Mouse (Mus musculus): Measurements from ENCODE around the gene Dvl2.
"Not testable (repeated sequence)": the region's sequence is repeated elsewhere in the genome, so short reads cannot be mapped to it uniquely, and the experiment has no call there.

Gene Dvl2

DNA sequence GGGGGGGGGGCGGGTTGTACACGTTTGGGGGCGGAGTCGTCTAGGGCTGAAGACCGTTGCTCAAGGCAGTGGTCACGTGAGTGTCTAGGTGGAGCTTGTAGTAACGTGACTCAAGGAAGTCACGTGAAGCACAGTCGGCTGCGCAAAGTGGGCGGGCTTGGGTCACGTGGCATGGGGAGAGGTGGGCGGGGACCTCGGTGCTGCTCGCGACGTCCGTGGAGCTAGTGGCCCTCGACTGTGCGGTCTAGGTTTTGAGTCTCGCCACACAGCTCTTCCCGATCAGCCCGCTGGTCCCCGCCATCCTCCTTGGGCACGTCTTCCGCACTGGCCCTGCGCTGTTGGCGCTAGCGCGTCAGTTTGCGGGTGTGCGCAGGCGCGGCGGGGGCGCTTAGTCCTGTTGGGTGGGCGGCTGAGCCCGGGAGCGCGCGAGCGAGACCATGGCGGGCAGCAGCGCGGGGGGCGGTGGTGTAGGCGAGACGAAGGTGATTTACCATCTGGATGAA lies at the start of gene Dvl2:
Gene Dvl2 (plus strand): TSS at position 200 of the 503 bp plus-strand sequence.
- peak; percentile 84 to 86 for DNase-seq

DNA sequence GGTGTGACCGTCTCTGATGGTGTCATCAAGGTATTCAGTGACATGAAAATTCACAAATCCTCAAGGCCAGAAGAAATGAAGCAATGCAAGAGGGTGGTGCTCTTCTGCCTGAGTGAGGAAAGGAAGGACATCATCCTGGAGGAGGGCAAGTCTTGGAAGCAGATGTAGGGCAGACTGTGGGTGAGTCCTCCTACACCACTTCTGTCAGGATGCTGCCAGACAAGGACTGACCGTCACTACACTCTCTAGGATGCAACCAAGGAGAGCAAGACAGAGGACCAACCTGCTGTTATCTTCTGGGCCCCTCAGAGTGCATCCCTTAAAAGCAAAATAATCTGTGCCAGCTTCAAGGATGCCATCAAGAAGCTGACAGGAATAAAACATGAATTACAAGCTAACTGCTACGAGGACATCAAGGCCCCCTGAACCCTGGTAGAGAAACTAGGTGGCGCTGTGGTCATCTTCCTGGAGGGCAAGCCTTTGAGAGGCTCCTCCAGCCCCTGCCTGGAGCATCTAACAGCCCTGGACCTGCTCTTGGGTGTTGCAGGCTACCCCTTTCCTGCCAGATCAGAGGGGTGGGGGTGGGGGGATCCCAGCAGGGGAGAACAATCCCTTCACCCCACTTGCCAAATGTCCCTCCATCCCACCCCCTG lies 49.5 kb upstream of the Dvl2 start:
- no peak for DNase-seq

DNA sequence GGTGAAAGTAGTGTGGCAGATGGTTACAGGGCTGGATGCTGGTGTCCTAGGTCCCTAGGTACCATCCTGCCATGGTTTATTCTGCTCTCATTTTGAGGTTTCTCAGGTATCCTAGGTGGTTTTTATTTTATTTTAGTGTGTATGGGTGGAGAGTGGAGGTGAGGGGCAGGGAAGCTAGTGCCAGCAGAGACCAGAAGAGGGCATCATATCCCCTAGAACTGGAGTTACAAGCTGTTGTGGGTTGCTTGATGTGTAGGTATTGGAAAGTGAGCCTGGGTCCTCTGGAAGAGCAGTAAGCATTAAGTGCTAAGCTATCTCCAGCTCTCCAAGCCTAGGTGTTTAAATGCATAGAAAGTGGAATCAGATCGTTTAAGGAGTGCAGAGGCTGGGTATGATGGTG lies 48.1 kb upstream of the Dvl2 start:
- no peak for DNase-seq

GRCm38 (mm10) chr11:69953267-69953915 lies 47.0 kb upstream of the Dvl2 start:
- no peak for DNase-seq

DNA sequence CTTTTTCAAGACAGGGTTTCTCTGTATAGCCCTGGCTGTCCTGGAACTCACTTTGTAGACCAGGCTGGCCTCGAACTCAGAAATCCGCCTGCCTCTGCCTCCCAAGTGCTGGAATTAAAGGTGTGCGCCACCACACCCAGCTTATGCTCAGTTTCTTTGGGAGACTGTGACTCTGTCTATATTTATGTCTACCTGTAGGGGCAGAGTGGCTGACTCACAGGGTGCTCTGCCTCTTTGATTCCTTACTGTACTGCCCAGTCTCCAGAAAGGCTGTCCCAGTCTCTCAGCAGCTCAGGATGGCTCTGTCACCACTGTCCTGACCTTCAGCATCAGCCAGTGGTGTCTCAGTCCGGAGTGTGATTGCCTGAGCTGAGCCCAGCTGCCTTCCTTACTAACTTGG lies 44.8 kb upstream of the Dvl2 start:
- not testable (repeated sequence) for DNase-seq

- DNase-seq = no peak
Observed at GRCm38 (mm10) chr11:69956218-69956617, 44.2 kb upstream of the Dvl2 start.

DNA sequence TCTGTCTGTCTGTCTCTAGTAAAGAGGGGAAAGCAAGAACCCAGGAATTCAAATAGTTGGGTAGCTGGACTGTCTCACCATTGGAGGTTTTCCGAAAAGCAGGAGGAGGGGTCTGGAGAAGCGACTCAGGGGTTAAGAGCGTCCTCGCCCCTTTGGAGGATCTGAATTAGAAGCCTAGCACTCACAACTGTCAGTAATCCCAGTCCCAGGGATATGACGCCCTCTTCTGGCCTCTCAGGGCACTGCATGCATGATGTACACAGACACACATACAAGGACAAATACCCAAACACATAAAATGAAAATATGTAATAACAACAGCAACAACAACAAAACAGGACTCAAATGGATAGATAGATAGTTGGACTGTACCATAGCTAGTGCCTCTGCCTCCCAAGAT lies 39.8 kb upstream of the Dvl2 start:
- no peak for DNase-seq

- no peak for DNase-seq
Observed at GRCm38 (mm10) chr11:69961841-69962240, 38.6 kb upstream of the Dvl2 start.

DNA sequence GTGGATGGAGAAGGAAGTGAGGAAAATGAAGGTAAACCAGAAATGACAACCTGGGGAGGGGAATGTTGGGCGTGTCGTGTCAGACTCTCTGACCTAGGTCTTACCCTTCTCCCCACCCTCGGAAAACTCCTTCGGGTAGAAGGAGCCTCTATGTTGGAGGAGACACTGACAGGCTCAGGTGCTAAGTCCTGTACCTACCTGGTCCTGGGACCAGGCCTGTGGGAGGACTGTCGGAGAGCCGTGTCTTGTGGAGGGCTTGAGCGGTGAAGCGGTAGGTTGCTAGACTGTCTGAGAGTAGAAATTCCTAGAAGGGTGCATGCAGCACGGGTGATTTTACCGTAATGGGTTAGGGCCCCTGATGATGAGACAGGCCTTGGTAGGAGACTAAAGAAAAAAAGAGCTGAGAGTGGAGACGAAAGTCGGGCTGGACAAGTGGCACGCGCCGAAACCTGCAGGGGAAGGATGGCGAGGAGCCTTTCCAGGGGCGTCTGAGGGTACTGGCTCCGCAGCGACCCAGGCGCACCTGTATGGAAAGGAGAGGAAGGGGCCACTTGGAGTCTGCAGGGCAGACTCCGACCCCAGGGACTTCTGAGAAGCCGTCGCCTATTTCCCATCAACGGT lies 35.6 kb upstream of the Dvl2 start, which contains the start of gene Cldn7:
Gene Cldn7 (plus strand): TSS at position 130 of the 621 bp plus-strand sequence.
- no peak for DNase-seq

DNA sequence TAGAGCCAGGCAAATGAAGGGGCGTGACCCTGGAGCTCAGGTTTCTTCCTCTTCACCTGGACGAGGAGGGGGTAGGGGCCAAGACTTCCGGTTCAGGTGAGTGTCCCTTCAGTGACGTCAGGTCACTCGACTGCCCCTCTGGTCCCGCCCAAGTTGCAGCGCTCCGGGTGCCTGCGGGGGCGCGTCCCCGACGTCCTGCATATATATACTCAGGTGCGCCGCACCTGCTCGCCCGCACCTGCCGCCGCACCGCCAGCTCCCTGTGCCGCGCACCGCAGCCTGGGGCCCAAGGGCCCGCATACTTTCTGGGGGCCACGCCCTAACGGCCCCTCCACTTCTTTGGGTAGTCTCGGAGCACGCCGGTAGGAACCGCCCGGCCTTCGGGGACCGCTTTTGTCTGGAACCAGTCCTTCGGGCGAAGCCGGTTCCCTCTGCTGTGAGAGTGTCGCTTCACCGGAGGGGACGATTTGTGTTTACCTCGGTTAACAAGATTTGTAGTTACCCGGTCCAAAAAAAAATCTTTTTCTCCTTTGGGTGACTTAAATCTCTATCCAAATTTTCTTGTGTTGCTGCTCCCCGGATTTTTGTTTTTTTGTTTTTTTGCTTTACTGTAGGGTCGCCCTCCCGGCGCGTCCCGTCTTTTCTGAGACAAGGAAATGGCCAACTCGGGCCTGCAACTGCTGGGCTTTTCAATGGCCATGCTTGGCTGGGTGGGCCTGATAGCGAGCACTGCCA lies 35.0 kb upstream of the Dvl2 start:
- DNase-seq = no peak

DNA sequence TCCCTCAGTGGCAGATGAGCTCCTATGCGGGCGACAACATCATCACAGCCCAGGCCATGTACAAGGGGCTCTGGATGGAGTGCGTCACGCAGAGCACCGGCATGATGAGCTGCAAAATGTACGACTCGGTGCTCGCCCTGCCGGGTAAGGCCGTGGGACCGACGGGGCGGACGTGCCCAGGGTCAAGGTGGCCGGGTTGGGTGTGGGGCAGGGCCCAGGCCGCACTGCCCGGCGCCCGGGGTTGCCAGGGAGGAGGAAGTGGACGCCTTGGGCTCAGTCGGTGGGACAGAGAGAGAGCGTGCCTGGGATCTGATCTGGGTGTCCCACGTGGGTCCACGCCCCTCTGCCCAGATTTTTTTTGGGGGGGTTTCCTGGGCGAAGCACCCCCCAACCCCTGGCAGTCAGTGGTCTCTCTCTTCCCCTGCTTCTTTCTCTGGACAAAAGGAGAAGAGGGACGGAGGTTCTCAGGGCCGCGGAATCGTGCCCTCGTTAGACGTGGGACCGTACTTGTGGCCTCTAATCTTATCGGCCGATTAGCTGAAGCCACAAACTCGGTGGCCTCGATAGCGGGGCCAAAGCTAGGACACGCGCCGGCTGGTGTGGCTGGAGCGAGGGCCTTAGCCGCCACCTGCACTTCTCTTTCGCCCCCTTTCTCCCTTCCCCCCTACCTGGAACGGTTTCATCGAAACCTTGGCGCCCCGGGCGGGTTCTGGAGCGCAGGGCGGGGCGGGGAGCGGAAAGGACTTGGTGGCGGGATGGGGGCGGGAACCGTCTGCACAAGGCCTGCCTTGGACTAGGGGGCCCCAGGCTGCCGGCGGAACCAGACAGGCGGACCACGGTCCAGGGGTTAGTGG lies 34.2 kb upstream of the Dvl2 start:
- peak in 1 of 2 experiments; percentile 28 for DNase-seq

DNA sequence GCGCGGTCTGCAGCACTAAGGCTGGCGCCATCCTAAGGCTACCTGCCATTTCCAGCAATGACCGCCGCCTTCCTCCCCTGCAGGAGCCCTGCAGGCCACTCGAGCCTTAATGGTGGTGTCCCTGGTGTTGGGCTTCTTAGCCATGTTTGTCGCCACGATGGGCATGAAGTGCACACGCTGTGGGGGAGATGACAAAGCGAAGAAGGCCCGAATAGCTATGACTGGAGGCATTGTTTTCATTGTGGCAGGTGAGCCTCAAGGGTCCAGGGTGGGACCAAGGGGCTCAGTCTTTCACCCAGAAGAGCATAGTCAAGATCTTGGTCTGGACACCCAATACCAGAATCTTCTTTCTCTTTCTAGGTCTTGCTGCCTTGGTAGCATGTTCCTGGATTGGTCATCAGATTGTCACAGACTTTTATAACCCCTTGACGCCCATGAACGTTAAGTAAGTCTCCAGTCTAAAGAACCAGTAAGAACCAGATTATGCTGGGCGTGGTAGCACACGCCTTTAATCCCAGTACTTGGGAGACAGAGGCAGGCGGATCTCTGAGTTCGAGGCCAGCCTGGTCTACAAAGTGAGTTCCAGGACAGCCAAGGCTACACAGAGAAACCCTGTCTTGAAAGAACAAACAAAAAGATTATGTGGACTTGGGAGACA lies 33.4 kb upstream of the Dvl2 start:
- no peak for DNase-seq

DNA sequence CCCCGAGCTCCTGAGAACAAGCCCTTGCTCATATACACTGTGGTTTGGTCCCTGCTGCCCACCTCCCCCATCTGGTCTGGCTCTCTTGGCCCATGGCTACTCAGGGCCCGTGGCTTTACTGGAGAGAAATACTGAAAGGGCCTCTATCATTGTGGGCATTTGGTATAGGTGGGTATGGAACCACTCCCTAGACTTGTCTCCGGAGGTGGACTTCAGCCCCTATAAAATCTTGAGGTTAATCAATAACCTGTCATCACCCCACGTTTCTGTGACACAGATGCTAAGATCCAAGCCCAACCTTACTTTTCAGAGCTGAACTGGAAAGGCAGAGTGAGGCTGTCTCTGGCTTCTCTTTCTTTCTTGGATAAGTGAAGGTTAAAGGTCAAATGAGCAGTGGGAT lies 31.6 kb upstream of the Dvl2 start:
- no peak for DNase-seq

DNA sequence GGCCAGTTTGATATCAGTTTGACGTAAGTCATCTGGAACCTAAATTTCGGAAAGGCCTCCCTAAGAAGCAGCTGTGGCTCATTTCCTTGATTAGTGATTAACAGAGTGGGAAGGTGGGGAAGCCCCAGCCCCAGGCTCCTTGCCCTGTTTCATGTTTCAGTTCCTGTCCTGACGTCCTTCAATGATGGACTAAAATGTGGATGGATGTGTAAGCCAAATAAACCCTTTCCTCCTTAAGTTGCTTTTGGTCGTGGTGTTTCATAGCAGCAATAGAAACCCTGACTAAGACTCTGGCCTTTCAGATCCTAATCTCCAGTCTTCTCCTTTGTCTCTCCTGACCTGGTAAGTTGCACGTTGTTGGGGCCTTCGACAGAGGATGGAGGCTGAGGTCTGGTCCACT lies 30.2 kb upstream of the Dvl2 start:
- DNase-seq = no peak

DNA sequence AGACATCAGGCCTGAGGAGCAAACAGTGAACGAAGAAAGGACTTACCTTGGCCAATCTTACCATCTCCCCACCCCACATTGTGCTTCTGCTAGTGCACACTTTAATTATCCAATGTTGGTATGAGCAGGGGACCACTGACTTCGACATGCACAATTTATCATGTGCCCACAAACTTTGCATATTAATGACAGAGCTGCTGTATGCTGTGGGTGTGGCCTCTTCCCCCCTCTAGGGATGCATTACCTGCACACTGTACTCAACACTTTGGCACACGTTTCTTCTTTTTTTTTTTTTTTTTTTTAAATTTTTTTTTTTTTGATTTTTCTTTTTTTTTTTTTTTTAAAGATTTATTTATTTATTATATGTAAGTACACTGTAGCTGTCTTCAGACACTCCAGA lies 29.6 kb upstream of the Dvl2 start:
- DNase-seq = no peak

DNA sequence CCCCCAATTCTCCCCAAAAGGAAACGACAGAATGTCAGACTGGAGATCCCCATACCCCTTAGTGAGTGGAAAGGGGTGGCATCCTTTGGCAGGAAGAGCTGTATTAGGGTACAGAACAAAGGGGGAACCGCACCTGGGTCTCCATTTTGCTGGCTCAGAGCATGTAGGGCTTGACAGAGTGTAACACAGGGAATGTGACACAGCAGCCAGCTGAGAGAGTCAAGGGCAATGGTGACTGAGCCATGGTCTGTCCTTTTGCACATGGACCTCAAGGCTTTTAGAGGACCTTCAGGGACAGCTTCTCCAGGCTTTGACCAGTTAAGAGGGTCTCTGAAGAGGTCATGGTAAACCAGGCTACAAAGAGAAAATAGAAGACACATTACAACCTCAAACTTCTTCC lies 25.5 kb upstream of the Dvl2 start:
- DNase-seq = no peak

DNA sequence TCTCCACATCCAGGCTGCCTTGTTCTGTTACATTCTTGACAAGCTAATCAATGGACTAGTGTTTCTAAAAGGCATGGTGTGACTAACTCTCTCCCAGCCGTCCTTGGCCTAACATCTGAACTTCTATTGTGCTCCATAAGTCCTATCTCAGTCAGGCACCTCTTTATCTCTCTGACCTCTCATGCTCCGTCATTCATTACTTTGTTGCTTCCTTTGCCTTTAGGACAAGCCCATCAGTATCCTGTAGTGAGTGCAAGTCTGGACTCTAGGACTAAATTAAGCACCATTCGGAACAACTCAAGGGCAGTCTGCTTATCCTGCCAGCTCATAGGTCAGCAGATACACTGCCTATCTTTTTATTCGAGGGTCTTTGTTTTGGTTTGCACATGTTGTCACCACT lies 24.1 kb upstream of the Dvl2 start:
- no peak for DNase-seq

- DNase-seq = no peak
Observed at GRCm38 (mm10) chr11:69979827-69980195, 20.6 kb upstream of the Dvl2 start.

- DNase-seq = peak; percentile 84 to 90
Observed at GRCm38 (mm10) chr11:69980196-69981140, 19.9 kb upstream of the Dvl2 start.

DNA sequence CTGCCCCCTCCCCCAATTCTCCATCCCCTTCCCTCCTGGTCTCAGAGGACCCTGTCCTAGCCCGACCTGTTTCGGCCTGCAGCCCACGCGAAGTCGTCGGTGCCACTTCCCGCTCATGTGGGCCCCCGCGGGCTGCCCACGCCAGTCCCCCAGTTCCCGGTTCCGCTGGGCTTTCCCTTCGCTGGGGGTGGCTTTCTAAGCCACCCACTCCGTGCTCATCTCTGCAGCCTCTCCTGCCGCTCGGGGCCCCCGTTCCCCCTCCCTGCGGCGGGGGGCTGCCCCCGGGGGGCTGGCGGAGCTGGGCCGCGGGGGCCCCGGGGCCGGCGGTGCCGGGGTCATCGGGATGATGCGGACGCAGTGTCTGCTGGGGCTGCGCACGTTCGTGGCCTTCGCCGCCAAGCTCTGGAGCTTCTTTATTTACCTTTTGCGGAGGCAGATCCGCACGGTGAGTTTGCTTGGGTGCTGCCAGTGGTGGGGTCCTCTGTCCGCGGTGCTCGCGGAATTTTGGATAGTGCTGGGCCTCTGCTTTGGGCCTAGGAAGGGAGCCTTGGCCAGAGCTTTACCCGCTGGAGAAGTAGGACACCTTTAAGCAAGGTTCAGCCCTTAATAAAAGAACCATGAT lies 19.1 kb upstream of the Dvl2 start, which contains the start of gene Ctdnep1:
Gene Ctdnep1 (plus strand): TSS at position 16 of the 622 bp plus-strand sequence.
- peak in 1 of 2 experiments; percentile 39 for DNase-seq
